Mouse (Mus musculus) adrenal gland, postnatal 25 days (tissue): Measurements from ENCODE around the gene Fam120a. TPM values are rescaled to one million over a fixed set of nuclear protein-coding genes. Genes with fewer than 3 reads are reported as not detected.
A peak's percentile ranks its signal among the peaks of the same experiment; 100 is the strongest.

Experiments used
- DNase-seq: peaks from one replicate; pipeline ENCODE4 v3.0.0; 2021; ENCODE audit warnings: mixed read lengths
- total RNA-seq: library from RNA; stranded (reverse); gene quantifications from 2 replicates; pipeline ENCODE4 v1.2.3, GENCODE M21; 2021

Fam120a gene
- total RNA-seq, 1 experiment from 2014 or later, result 189 TPM

GRCm38 (mm10) chr13:48852859-48853258 lies 115.0 kb downstream of the Fam120a start:
- no peak for DNase-seq

- DNase-seq, result no peak
Measured at GRCm38 (mm10) chr13:48851719-48852118, 116.1 kb downstream of the Fam120a start.

GRCm38 (mm10) chr13:48850771-48851170 lies 117.0 kb downstream of the Fam120a start:
- DNase-seq, result no peak

- no peak for DNase-seq
Measured at GRCm38 (mm10) chr13:48850326-48850725, 117.5 kb downstream of the Fam120a start.

- DNase-seq, result peak; percentile 59
Measured at GRCm38 (mm10) chr13:48849155-48849554, 118.7 kb downstream of the Fam120a start.

- DNase-seq, result no peak
Measured at GRCm38 (mm10) chr13:48845308-48845707, 122.5 kb downstream of the Fam120a start.

- DNase-seq, result no peak
Measured at GRCm38 (mm10) chr13:48843530-48843929, 124.3 kb downstream of the Fam120a start.

GRCm38 (mm10) chr13:48841905-48842592 lies 125.8 kb downstream of the Fam120a start:
- no peak for DNase-seq

- no peak for DNase-seq
Measured at GRCm38 (mm10) chr13:48838284-48838683, 129.5 kb downstream of the Fam120a start.

GRCm38 (mm10) chr13:48837537-48837936 lies 130.3 kb downstream of the Fam120a start:
- no peak for DNase-seq

GRCm38 (mm10) chr13:48830528-48831250 lies 137.1 kb downstream of the Fam120a start:
- no peak for DNase-seq

- DNase-seq, result no peak
Measured at GRCm38 (mm10) chr13:48829780-48830179, 138.0 kb downstream of the Fam120a start.

Other genes with a start within 250 kb of the Fam120a start
- 42.7 and 43.0 TPM in 2 replicates for gene Phf2, start 96.9 kb downstream of the Fam120a start, total RNA-seq
- 2.4 and 4.2 TPM in 2 replicates for gene Wnk2, start 180.0 kb upstream of the Fam120a start, total RNA-seq
- 47.6 and 55.2 TPM in 2 replicates for gene Ninj1, start 219.5 kb upstream of the Fam120a start, total RNA-seq
- gene Card19, start 248.0 kb upstream of the Fam120a start, total RNA-seq, result 52.0 and 60.3 TPM in 2 replicates